Mouse (Mus musculus): ENCODE results near the gene Gm6880.

The Gm6880 gene

GRCm38 (mm10) chrX:74481349-74481885, at the start of gene Gm6880:
Gene Gm6880, minus strand, starts transcription at chrX:74481399.
- DNase-seq (ENCODE audit: low read depth, low spot score): peak; percentile 22

GRCm38 (mm10) chrX:74517461-74517860, 36.3 kb upstream of the Gm6880 start:
- DNase-seq (ENCODE audit: low read depth, low spot score): peak; percentile 78

GRCm38 (mm10) chrX:74497131-74497530, 15.9 kb upstream of the Gm6880 start:
- peak; percentile 13 for DNase-seq (ENCODE audit: low read depth, low spot score)

GRCm38 (mm10) chrX:74452773-74453172, 28.4 kb downstream of the Gm6880 start:
- DNase-seq (ENCODE audit: low read depth, low spot score): peak; percentile 32

- no peak for DNase-seq (ENCODE audit: low read depth, low spot score)
Observed at GRCm38 (mm10) chrX:74451157-74451912, 29.9 kb downstream of the Gm6880 start.
